In the genomic region with DNA sequence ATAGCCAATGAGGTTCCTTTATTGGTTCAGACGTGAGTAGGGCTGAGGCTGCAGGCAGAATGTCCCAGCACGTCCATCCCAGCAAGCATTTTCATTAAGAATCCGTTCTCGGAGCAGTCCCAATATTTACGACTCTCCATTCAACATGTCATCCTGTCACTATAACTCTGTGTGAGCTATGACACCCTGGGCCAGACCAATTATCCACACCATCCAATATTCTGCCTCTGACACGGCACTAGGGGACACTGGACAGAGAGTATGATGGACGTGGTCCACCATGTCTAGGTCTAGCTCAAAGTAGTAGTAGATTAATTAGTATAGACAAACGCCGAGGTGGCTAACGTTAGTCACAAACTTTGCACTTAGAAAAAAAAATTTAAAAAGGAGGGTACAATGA, we compare ENCODE assay signal across 23 mouse cellular contexts. TPM values are rescaled to one million over a fixed set of nuclear protein-coding genes. Genes with fewer than 3 reads are reported as not detected.
DNase-seq lines count a peak whose midpoint lies in the region; ATAC-seq lines count a peak whose summit lies in the region.
"Had no signal": no experiment of that assay in that cellular context is flagged by ENCODE, and none has a peak within 500 bp of the region (broad histone marks: within the 10 kb centered on the region; RNA-seq: fewer than 3 reads in every experiment).

No protein-coding gene starts in this region.

- WGBS in midbrain, embryonic 11.5 days, result 86% methylated on average over 10 of the region's 10 CpGs
- 85% methylated on average over 10 of the region's 10 CpGs for WGBS in midbrain, embryonic 10.5 days
- 45% methylated on average over 10 of the region's 10 CpGs for WGBS in neural tube, embryonic 12.5 days
- 41% methylated on average over 10 of the region's 10 CpGs for WGBS in neural tube, embryonic 14.5 days

- no peak overlapping the region for H3K9ac ChIP-seq in midbrain, embryonic 11.5 days (ENCODE audit: low read length)
- H3K9ac ChIP-seq in neural tube, embryonic 12.5 days, result no peak overlapping the region
- H3K9ac ChIP-seq in neural tube, embryonic 14.5 days (replicated peaks; ENCODE audit: low read depth, low read length), result no peak overlapping the region
- H3K9ac ChIP-seq: embryonic facial prominence, embryonic 12.5 days; forebrain, embryonic 13.5 days; forebrain, embryonic 15.5 days; forebrain, postnatal 0 days had no signal

- ATAC-seq in midbrain, embryonic 11.5 days (ENCODE audit: low FRiP score), result no peak
- ATAC-seq in neural tube, embryonic 12.5 days (ENCODE audit: low FRiP score, low read depth), result 0 out of 2 replicates have a peak, but pooled peaks have one; percentile 30
- peak; percentile 69 for ATAC-seq in neural tube, embryonic 14.5 days (ENCODE audit: low read depth)
- ATAC-seq in granulocyte monocyte progenitor cell, adult 5-6 weeks (replicated peaks; ENCODE audit: poor library complexity, severe bottlenecking), result no peak
- ATAC-seq: activated CD4-positive, CD25-positive, alpha-beta regulatory T cell, adult 4 months; CD4-positive, CD25-positive, alpha-beta regulatory T cell, adult 4 months; forebrain, embryonic 13.5 days; forebrain, embryonic 15.5 days; forebrain, postnatal 0 days; Patski had no signal

- DNase-seq in midbrain, embryonic 11.5 days (ENCODE audit: low spot score, missing footprints), result peak; percentile 17
- DNase-seq in midbrain, embryonic 10.5 days (ENCODE audit: low spot score), result no peak
- no peak for DNase-seq in neural tube, embryonic 10.5 days (ENCODE audit: extremely low spot score, low spot score)
- DNase-seq: adrenal gland, adult 8-10 months; adrenal gland, postnatal 36 days; B cell, adult 2 months; cerebellum, adult 11-12 months; cerebellum, adult 2 months; cerebellum, postnatal 10 days; cerebellum, postnatal 25 days; forebrain, postnatal 0 days had no signal

- no peak overlapping the region for H3K4me3 ChIP-seq in midbrain, embryonic 11.5 days (ENCODE audit: low read depth, low read length)
- H3K4me3 ChIP-seq in midbrain, embryonic 10.5 days, result no peak overlapping the region
- no peak overlapping the region for H3K4me3 ChIP-seq in neural tube, embryonic 12.5 days
- no peak overlapping the region for H3K4me3 ChIP-seq in neural tube, embryonic 14.5 days (ENCODE audit: low read depth, low read length)
- H3K4me3 ChIP-seq: embryonic facial prominence, embryonic 10.5 days; embryonic facial prominence, embryonic 12.5 days; forebrain, embryonic 13.5 days; forebrain, embryonic 15.5 days had no signal

- no peaks in the 10 kb centered on the region for H3K36me3 ChIP-seq in midbrain, embryonic 11.5 days (ENCODE audit: control insufficient read depth, insufficient read depth, low read length)
- peaks cover 31% of the 10 kb centered on the region for H3K36me3 ChIP-seq in midbrain, embryonic 10.5 days
- H3K36me3 ChIP-seq in neural tube, embryonic 12.5 days, result no peaks in the 10 kb centered on the region; the same call in 1 of the 2 replicates
- H3K36me3 ChIP-seq in neural tube, embryonic 14.5 days (ENCODE audit: control insufficient read depth, insufficient read depth, low read length), result no peaks in the 10 kb centered on the region
- H3K36me3 ChIP-seq: forebrain, embryonic 15.5 days had no signal

- H3K27me3 ChIP-seq in midbrain, embryonic 11.5 days (ENCODE audit: control insufficient read depth, insufficient read depth, low read length), result no peaks in the 10 kb centered on the region
- H3K27me3 ChIP-seq in midbrain, embryonic 10.5 days (ENCODE audit: low read depth, poor library complexity, severe bottlenecking), result no peaks in the 10 kb centered on the region
- no peaks in the 10 kb centered on the region for H3K27me3 ChIP-seq in neural tube, embryonic 12.5 days (replicated peaks)
- H3K27me3 ChIP-seq in neural tube, embryonic 14.5 days (ENCODE audit: control insufficient read depth, insufficient read depth, low read length), result no peaks in the 10 kb centered on the region
- H3K27me3 ChIP-seq: CH12.LX; embryonic facial prominence, embryonic 12.5 days; forebrain, embryonic 15.5 days; Patski had no signal

- H3K27ac ChIP-seq in midbrain, embryonic 11.5 days (ENCODE audit: low read depth, low read length), result no peak overlapping the region
- no peak overlapping the region for H3K27ac ChIP-seq in midbrain, embryonic 10.5 days (replicated peaks)
- no peak overlapping the region for H3K27ac ChIP-seq in neural tube, embryonic 12.5 days
- H3K27ac ChIP-seq in neural tube, embryonic 14.5 days (ENCODE audit: low read depth, low read length), result no peak overlapping the region
- H3K27ac ChIP-seq: embryonic facial prominence, embryonic 10.5 days; embryonic facial prominence, embryonic 12.5 days; forebrain, embryonic 13.5 days; forebrain, embryonic 15.5 days had no signal

- H3K9me3 ChIP-seq in midbrain, embryonic 11.5 days (ENCODE audit: control insufficient read depth, low read length), result no peaks in the 10 kb centered on the region
- no peaks in the 10 kb centered on the region for H3K9me3 ChIP-seq in midbrain, embryonic 10.5 days (replicated peaks)
- H3K9me3 ChIP-seq in neural tube, embryonic 12.5 days, result no peaks in the 10 kb centered on the region
- no peaks in the 10 kb centered on the region for H3K9me3 ChIP-seq in neural tube, embryonic 14.5 days (ENCODE audit: control insufficient read depth, low read length)
- H3K9me3 ChIP-seq: embryonic facial prominence, embryonic 10.5 days; embryonic facial prominence, embryonic 12.5 days; forebrain, embryonic 15.5 days; G1E had no signal

- H3K4me2 ChIP-seq in midbrain, embryonic 11.5 days, result no peak overlapping the region
- no peak overlapping the region for H3K4me2 ChIP-seq in neural tube, embryonic 12.5 days (replicated peaks)
- H3K4me2 ChIP-seq in neural tube, embryonic 14.5 days (ENCODE audit: low read depth, low read length), result no peak overlapping the region
- H3K4me2 ChIP-seq: embryonic facial prominence, embryonic 12.5 days; forebrain, embryonic 13.5 days; forebrain, embryonic 15.5 days had no signal

- H3K4me1 ChIP-seq in midbrain, embryonic 11.5 days (ENCODE audit: control insufficient read depth, insufficient read depth, low read length), result no peaks in the 10 kb centered on the region
- H3K4me1 ChIP-seq in midbrain, embryonic 10.5 days, result 0 out of 2 replicates have a peak, but pooled peaks cover 4% of the 10 kb centered on the region
- 0 out of 2 replicates have a peak, but pooled peaks cover 8% of the 10 kb centered on the region for H3K4me1 ChIP-seq in neural tube, embryonic 12.5 days
- no peaks in the 10 kb centered on the region for H3K4me1 ChIP-seq in neural tube, embryonic 14.5 days (ENCODE audit: control insufficient read depth, insufficient read depth, low read length)
- H3K4me1 ChIP-seq: embryonic facial prominence, embryonic 12.5 days; forebrain, embryonic 15.5 days had no signal

RNA-seq across cellular contexts. Expression of a gene that starts 9.8 kb away (rescaled TPM):
- 37.3 and 38.2 TPM in 2 replicates for polyA plus RNA-seq in midbrain, embryonic 11.5 days (2014; fragmentation: Nextera tagmentation; extraction: Ambion mirVana)
- 24.0 and 27.7 TPM in 2 replicates for polyA plus RNA-seq in midbrain, embryonic 10.5 days (2016; fragmentation: Nextera tagmentation; extraction: Ambion mirVana)
- 51.2 and 54.7 TPM in 2 replicates for polyA plus RNA-seq in neural tube, embryonic 12.5 days (2016; fragmentation: Nextera tagmentation; extraction: Ambion mirVana)
- 35.5 and 38.4 TPM in 2 replicates for polyA plus RNA-seq in neural tube, embryonic 14.5 days (2014; fragmentation: Nextera tagmentation; extraction: Ambion mirVana)
- total RNA-seq in granulocyte monocyte progenitor cell, adult 5-6 weeks (2014; fragmentation: Nextera tagmentation), result 9.0 and 9.6 TPM in 2 replicates
- 5.5 and 5.9 TPM in 2 replicates for total RNA-seq in granulocyte monocyte progenitor cell, adult 5-6 weeks (2017)

Comparison
In these comparisons a context has a peak if more than half of its experiments do, and no peak if none do; other contexts are left out.
1. ATAC-seq: peak in neural tube, embryonic 12.5 days (single experiment) and neural tube, embryonic 14.5 days (single experiment); none in midbrain, embryonic 11.5 days (single experiment) and granulocyte monocyte progenitor cell, adult 5-6 weeks (single experiment).